Mouse (Mus musculus): ENCODE data around the gene Adam22.
"Not testable (repeated sequence)": the region's sequence is repeated elsewhere in the genome, so short reads cannot be mapped to it uniquely, and the experiment has no call there.

Gene Adam22

DNA sequence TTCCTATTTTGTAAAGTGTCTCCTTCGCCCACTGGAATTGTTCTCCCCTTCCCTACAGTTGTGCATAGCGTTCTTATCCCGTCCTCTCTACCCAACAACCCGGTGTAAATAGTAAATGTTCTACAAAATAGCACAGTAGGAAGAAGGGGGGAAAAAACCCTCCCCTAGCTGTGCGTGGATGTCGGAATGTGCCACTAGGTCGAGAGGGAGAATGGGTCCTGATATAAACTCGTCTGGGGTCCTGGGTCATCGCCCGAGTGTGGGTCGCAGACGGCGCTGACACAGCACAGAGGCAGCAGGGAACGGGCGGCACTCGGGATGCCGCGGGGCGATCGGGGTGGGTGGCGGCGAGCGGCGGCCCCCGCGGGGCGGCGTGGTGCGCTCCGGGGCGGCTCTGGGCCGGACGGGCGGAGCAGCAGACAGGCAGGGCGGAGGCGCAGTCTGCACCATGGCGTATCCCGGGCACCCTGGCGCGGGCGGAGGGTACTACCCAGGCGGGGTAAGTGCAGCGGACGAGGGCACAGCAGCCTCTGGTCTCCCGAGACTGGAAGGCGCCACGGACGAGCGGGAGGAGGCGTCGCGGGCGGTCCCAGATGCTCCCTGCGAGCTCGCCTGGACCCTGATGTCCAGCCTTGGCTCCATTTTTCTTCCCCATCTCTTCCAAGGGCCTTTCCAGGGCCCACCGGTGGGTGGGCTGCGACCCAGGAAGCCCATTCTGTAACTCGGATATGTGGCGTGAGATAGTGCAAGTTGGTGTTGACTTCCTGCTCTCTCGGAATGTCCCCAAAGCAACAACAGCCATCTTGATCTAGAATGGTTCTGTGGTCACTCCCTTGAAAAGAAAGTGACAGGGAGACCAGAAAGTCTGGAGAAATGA is 311.6 kb downstream of the Adam22 start:
- DNase-seq (ENCODE audit: low read depth): peak; percentile 88

DNA sequence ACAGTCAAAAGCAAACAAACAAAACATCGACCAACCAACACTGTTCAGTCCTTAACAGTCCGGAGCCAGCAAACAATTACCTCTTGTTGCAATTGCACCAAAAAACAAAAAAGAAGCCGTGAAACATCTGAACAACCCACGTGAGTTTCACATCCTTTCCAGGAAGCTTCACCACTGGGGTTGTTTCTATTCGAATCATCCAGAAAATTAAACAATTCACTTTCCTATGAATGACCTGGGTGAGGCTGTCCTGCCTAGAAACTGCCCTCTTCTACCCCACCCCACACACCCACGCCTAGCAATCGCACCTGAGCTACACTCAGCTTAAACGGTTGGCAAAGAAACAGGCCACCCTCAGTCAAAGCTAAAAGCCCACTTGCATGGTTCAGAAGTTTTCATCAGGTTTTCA is 312.2 kb downstream of the Adam22 start:
- no peak for DNase-seq (ENCODE audit: low read depth)

DNA sequence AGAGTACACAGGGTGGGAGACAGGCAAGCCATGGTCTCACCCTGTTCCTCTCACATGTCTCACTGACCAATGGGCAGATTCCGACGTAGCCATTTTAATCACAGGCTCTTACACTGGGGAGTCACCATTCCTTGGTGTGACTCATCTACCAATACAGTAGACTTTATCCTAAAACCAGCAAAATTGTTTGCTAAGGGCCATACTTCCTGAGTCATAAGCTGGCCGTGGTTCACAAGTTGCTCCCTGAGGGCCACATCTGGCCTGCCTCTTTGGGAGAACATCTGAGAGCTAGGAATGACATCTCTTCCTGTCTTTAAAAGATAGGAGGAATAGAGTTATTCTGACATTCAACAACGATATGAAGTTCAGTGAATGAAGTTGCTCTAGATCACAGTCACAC is 314.1 kb downstream of the Adam22 start:
- DNase-seq (ENCODE audit: low read depth): no peak

DNA sequence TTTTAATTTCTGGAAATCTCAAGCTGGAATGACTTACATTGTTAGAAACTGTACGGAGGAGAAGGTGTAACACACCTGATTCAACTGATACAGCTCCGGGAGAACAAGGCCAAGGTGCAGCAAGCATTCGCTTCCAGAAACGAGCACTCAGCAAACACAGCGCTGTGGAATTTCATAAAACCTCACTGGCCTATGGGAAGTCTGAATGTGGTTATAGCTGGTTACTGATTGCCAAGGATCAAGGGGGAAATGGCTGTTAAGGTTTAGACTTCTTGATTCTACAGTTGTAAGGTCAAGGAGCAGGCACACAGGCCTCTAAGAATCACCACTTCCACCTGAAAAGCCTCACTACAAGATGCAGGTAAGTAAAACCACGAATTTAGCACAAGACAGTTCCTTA is 322.1 kb downstream of the Adam22 start, which contains the start of gene Sri:
Sri (plus strand) TSS at position 224 of the 400 bp plus-strand sequence.
- DNase-seq (ENCODE audit: low read depth): no peak

DNA sequence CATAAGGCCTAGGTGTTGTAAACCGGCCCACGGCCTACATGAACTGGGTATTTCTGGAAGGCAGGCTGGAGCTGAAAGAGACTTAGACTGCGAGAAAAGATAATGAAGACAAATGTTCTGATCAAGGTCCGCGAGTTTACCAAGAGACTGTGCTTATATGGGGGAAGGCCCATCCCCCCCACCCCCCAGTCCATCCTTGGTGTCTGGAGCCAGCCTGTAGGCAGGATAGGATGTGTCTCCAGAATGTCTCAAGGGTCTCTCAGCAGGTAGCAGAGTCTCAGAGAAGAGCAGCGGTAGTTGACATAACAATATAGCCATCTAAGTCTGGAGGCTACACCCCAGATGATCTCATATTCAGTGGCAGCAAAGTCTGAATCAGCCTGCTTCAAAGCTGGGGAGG is 333.4 kb downstream of the Adam22 start:
- not testable (repeated sequence) for DNase-seq (ENCODE audit: low read depth)

Data from naive thymus-derived CD4-positive, alpha-beta T cell, adult 2 months (primary cell).